Mouse (Mus musculus): ENCODE data around the gene Dcp1b. TPM values are rescaled to one million over a fixed set of nuclear protein-coding genes. Genes with fewer than 3 reads are reported as not detected.

Gene Dcp1b
- polyA plus RNA-seq, 1 experiment from 2014 or later: 3.2 TPM

DNA sequence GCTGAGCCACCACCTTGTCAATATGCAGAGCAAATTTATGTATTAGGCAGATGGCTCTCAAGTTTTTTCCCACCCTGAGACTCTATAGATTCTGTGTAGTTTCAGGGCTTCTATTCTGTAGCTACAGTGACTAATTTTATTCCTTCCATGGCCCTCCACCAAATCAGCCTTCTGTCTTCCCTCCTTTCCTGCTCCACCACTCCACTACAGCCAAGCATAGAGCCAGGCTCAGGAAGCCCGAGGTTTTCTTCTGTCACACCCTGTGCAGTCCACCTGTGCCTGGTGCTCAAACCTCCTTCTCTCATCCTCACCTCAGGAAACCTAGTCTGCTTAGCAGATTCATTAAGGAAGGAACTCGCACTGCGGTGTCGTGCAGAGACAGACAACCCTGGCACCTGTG is 29.9 kb upstream of the Dcp1b start:
- no peak for ATAC-seq (ENCODE audit: low read depth)
- Histone ChIP-seq H3K4me2 (ENCODE audit: low read depth, low read length) (no peak overlapping the region), H3K4me3 (ENCODE audit: low read depth, low read length) (no peak overlapping the region), H3K36me3 (ENCODE audit: control insufficient read depth, insufficient read depth) (no peaks in the 10 kb centered on the region), H3K27me3 (ENCODE audit: control insufficient read depth, insufficient read depth, low read depth, low read length) (no peaks in the 10 kb centered on the region), H3K4me1 (ENCODE audit: control insufficient read depth, low read depth, low read length) (no peaks in the 10 kb centered on the region), H3K9me3 (replicated peaks; ENCODE audit: control insufficient read depth, low read length) (no peaks in the 10 kb centered on the region), H3K27ac (ENCODE audit: low read length) (no peak overlapping the region), H3K9ac (ENCODE audit: low read depth, low read length) (no peak overlapping the region)
- 49% methylated on average over 4 of the region's 4 CpGs for WGBS (ENCODE audit: insufficient replicate concordance)

DNA sequence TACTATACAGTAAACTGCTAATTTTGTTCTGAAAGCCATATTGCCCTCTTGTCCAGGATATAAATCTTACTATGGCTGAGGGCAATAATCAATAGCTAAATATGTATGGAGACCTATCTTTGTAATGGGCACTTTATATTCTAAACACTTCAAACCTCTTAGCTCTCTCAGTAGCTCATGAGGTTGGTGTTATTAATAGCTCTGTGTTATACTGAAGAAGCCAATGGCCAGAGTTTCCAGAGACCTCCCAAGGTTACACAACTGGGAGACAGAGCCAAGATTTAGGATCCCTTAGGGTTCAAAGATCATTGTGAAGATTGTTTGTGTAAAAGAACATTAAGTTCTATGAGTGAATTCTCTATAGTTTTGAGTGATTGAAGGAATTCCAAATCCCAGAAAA is 9.4 kb upstream of the Dcp1b start:
- no peak overlapping the region for H3K27ac ChIP-seq (ENCODE audit: low read length)
- no peaks in the 10 kb centered on the region for H3K36me3 ChIP-seq (ENCODE audit: control insufficient read depth, insufficient read depth)
- no peak for ATAC-seq (ENCODE audit: low read depth)
- H3K27me3 ChIP-seq (ENCODE audit: control insufficient read depth, insufficient read depth, low read depth, low read length): no peaks in the 10 kb centered on the region
- H3K9me3 ChIP-seq (replicated peaks; ENCODE audit: control insufficient read depth, low read length): no peaks in the 10 kb centered on the region
- H3K9ac ChIP-seq (ENCODE audit: low read depth, low read length): no peak overlapping the region
- no peaks in the 10 kb centered on the region for H3K4me1 ChIP-seq (ENCODE audit: control insufficient read depth, low read depth, low read length)
- H3K4me2 ChIP-seq (ENCODE audit: low read depth, low read length): no peak overlapping the region
- no peak overlapping the region for H3K4me3 ChIP-seq (ENCODE audit: low read depth, low read length)

DNA sequence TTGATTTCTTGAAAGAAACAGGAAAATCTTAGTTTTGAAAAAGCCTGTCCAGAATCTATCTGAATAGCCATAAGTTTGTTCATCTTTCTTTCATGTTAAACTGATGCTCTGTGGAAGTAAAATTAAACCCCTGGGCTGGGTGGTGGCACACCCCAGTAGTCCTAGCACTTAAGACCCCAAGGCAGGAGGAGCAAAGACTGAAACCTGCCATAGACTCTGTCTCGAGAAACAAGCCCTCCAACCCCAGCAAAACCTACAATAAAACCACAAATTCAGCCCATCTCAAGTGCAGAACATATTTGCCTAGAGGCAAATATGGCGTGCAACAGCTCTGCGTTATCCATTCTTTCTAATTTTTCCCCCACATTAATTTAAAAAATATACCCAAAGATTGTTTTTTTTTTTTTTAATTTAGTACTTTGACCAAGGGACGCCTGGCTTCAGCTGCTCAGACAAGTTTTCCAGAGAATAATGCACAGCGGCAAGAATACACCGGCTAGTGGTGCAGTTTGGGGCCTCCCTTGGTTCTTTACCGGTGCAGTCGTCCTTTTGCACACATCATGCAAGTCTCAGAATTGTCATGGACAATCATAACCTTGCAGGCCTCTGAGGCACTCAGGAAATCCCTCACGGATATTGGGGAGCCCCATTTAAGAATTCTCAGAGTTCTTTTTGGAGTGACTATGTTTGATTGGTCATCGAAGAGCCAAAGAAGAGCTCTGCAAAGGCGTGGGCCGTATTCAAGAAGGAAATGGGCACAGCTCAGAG is 562 bp upstream of the Dcp1b start:
- H3K4me1 ChIP-seq (ENCODE audit: control insufficient read depth, low read depth, low read length): peaks cover 10% of the 10 kb centered on the region
- peak overlapping the region; percentile 69; the same call in 1 of the 2 replicates for H3K9ac ChIP-seq (ENCODE audit: low read depth, low read length)
- WGBS (ENCODE audit: insufficient replicate concordance): 50% methylated on average over 12 of the region's 12 CpGs
- ATAC-seq (ENCODE audit: low read depth): no peak
- no peaks in the 10 kb centered on the region for H3K27me3 ChIP-seq (ENCODE audit: control insufficient read depth, insufficient read depth, low read depth, low read length)
- H3K4me3 ChIP-seq (ENCODE audit: low read depth, low read length): peak overlapping the region; percentile 70
- no peaks in the 10 kb centered on the region for H3K36me3 ChIP-seq (ENCODE audit: control insufficient read depth, insufficient read depth)
- H3K4me2 ChIP-seq (ENCODE audit: low read depth, low read length): peak overlapping the region; percentile 75
- no peaks in the 10 kb centered on the region for H3K9me3 ChIP-seq (replicated peaks; ENCODE audit: control insufficient read depth, low read length)
- H3K27ac ChIP-seq (ENCODE audit: low read length): peak overlapping the region; percentile 86; the same call in 1 of the 2 replicates

DNA sequence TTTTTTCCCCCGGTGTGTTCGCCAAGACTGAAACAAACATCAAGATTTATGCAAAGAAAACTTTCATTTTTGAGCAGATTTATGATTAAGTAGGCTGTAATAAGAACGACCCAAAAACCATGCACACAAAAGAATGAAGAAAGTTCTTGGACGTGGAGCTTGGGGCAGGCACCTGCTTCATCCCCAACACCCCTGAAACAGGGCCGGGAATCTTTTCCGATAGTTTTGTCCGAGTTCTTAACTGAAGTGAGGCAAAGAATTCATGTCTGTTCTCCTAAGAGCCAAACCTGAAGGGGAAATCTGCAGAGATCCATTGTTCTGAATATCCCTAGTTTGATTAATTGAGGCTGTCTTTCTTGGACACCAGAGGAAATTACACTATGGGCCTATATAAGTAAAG is 1.1 kb downstream of the Dcp1b start:
- no peak for ATAC-seq (ENCODE audit: low read depth)
- H3K27me3 ChIP-seq (ENCODE audit: control insufficient read depth, insufficient read depth, low read depth, low read length): no peaks in the 10 kb centered on the region
- H3K27ac ChIP-seq (ENCODE audit: low read length): no peak overlapping the region
- no peaks in the 10 kb centered on the region for H3K9me3 ChIP-seq (replicated peaks; ENCODE audit: control insufficient read depth, low read length)
- no peaks in the 10 kb centered on the region for H3K36me3 ChIP-seq (ENCODE audit: control insufficient read depth, insufficient read depth)
- peak overlapping the region; percentile 75 for H3K4me2 ChIP-seq (ENCODE audit: low read depth, low read length)
- peak overlapping the region; percentile 70 for H3K4me3 ChIP-seq (ENCODE audit: low read depth, low read length)
- H3K9ac ChIP-seq (ENCODE audit: low read depth, low read length): peak overlapping the region; percentile 69
- WGBS (ENCODE audit: insufficient replicate concordance): 65% methylated on average over 7 of the region's 7 CpGs
- H3K4me1 ChIP-seq (ENCODE audit: control insufficient read depth, low read depth, low read length): peaks cover 10% of the 10 kb centered on the region

DNA sequence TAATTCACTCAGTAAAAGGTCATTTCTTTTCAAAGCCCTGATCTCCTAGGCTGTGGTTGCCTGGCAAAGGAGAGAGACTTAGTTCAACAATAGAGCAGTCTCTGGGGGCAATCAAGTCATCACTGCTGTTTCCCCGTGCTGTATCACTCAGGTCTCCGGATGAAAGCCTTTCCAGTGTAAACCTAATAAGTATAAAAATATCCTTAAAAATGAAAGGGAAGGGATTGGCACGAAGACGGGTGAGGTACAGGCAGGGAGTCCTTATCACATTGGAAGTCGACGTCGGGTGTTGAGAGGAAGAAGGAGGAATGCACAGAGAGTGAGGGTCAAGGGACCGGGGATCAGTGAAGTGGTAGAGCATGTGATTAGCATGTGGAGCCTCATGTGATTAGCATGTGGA is 2.0 kb downstream of the Dcp1b start:
- ATAC-seq (ENCODE audit: low read depth): no peak
- Histone ChIP-seq H3K4me1 (ENCODE audit: control insufficient read depth, low read depth, low read length) (peaks cover 10% of the 10 kb centered on the region), H3K9me3 (replicated peaks; ENCODE audit: control insufficient read depth, low read length) (no peaks in the 10 kb centered on the region), H3K4me2 (ENCODE audit: low read depth, low read length) (no peak overlapping the region), H3K27ac (ENCODE audit: low read length) (no peak overlapping the region), H3K36me3 (ENCODE audit: control insufficient read depth, insufficient read depth) (no peaks in the 10 kb centered on the region), H3K9ac (ENCODE audit: low read depth, low read length) (no peak overlapping the region), H3K27me3 (ENCODE audit: control insufficient read depth, insufficient read depth, low read depth, low read length) (no peaks in the 10 kb centered on the region), H3K4me3 (ENCODE audit: low read depth, low read length) (no peak overlapping the region)
- WGBS (ENCODE audit: insufficient replicate concordance): 48% methylated on average over 8 of the region's 8 CpGs

DNA sequence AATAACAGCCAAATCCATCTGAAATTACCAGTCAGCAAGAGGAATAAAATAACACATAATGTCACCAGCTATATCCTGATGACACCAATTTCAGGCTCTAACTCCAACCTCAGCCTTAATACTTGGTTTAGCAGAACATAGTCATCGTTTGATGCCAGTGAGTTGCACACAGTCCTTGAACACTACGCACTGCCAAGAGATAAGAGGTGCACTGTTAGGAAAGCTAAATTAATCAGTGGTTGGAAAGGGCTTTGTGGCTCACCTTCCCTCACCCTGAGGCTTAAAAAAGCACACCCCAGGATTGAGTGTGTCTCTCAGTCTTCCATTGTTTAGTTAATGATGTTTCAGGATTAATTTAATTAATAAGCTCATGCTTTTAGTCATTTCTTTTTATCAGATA is 5.1 kb downstream of the Dcp1b start:
- H3K9ac ChIP-seq (ENCODE audit: low read depth, low read length): no peak overlapping the region
- WGBS (ENCODE audit: insufficient replicate concordance): 53% methylated on average over 2 of the region's 2 CpGs

DNA sequence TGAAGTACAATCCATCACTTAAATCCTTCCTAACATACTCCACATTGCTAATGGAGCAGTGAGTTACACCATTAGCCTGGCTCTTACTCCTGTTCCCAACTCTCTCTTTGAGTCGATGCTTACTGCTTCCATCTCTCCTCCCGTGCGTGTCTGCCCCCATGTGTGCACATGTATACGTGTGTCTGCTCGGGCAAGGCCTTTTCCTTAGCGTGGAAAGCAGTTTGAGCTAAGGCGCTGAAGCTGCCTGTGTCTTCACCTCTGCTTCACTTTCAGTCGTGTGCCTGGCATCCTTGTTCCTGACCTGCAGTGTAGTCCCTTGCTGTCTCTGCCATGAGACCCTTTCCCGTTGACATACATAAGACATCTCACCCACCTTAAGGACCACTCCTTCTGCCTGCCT is 7.2 kb downstream of the Dcp1b start:
- 74% methylated on average over 9 of the region's 9 CpGs for WGBS (ENCODE audit: insufficient replicate concordance)
- H3K9ac ChIP-seq (ENCODE audit: low read depth, low read length): no peak overlapping the region
- no peak overlapping the region for H3K27ac ChIP-seq (ENCODE audit: low read length)
- H3K4me3 ChIP-seq (ENCODE audit: low read depth, low read length): no peak overlapping the region
- no peak for ATAC-seq (ENCODE audit: low read depth)
- H3K36me3 ChIP-seq (ENCODE audit: control insufficient read depth, insufficient read depth): no peaks in the 10 kb centered on the region; the same call in 1 of the 2 replicates
- no peaks in the 10 kb centered on the region for H3K4me1 ChIP-seq (ENCODE audit: control insufficient read depth, low read depth, low read length)
- H3K27me3 ChIP-seq (ENCODE audit: control insufficient read depth, insufficient read depth, low read depth, low read length): no peaks in the 10 kb centered on the region
- H3K9me3 ChIP-seq (replicated peaks; ENCODE audit: control insufficient read depth, low read length): no peaks in the 10 kb centered on the region
- no peak overlapping the region for H3K4me2 ChIP-seq (ENCODE audit: low read depth, low read length)

More for the DNA sequence above, 5.1 kb downstream of the Dcp1b start:
- Histone ChIP-seq H3K27me3 (ENCODE audit: control insufficient read depth, insufficient read depth, low read depth, low read length) (no peaks in the 10 kb centered on the region), H3K27ac (ENCODE audit: low read length) (no peak overlapping the region), H3K4me2 (ENCODE audit: low read depth, low read length) (no peak overlapping the region), H3K36me3 (ENCODE audit: control insufficient read depth, insufficient read depth) (no peaks in the 10 kb centered on the region), H3K9me3 (replicated peaks; ENCODE audit: control insufficient read depth, low read length) (no peaks in the 10 kb centered on the region), H3K4me1 (ENCODE audit: control insufficient read depth, low read depth, low read length) (peaks cover 4% of the 10 kb centered on the region), H3K4me3 (ENCODE audit: low read depth, low read length) (no peak overlapping the region)
- ATAC-seq (ENCODE audit: low read depth): no peak

DNA sequence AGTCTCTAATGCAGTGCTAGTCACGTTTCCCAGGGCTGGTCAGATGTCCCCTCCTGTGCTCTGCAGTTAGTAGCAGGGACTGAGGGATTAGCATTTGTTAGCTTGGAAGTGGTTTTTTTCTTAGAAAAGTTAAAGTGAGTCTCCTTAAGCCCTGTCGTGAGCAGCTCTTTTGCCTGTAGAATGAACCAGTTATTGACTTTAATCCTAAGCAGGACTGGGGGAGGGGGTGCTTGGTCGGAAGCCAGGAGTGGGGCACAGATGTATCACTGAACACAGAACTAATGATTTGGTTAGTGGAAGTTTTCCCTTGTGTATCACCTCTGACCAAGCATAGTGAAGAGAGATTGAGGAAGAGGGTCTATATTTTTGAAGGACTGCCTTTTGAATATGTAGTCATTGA is 8.7 kb downstream of the Dcp1b start:
- Histone ChIP-seq H3K27ac (ENCODE audit: low read length) (no peak overlapping the region), H3K27me3 (ENCODE audit: control insufficient read depth, insufficient read depth, low read depth, low read length) (no peaks in the 10 kb centered on the region), H3K4me2 (ENCODE audit: low read depth, low read length) (no peak overlapping the region), H3K36me3 (ENCODE audit: control insufficient read depth, insufficient read depth) (no peaks in the 10 kb centered on the region; the same call in 1 of the 2 replicates), H3K9ac (ENCODE audit: low read depth, low read length) (no peak overlapping the region), H3K4me1 (ENCODE audit: control insufficient read depth, low read depth, low read length) (no peaks in the 10 kb centered on the region), H3K9me3 (replicated peaks; ENCODE audit: control insufficient read depth, low read length) (no peaks in the 10 kb centered on the region), H3K4me3 (ENCODE audit: low read depth, low read length) (no peak overlapping the region)
- ATAC-seq (ENCODE audit: low read depth): no peak
- 65% methylated on average over 3 of the region's 3 CpGs for WGBS (ENCODE audit: insufficient replicate concordance)

DNA sequence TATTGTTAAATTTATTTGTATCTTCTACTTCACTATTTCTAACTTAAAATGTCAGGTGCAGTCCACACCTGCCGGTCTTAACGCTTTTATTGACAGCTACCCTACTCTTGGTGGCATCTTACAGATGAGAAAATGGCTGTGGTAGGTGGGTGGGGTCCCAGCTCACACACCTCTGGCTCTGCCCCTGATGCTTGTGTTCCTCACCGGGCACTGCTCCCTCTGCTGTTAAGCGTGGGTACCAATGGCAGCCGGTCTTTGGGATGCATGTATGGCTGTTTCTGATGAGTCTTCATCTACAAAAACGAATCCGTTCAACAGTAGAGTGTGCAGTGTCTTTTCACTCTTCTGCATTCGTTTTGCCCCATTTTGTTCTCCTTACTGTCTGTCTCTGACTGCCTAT is 11.6 kb downstream of the Dcp1b start:
- Histone ChIP-seq H3K27ac (ENCODE audit: low read length) (no peak overlapping the region), H3K4me3 (ENCODE audit: low read depth, low read length) (no peak overlapping the region), H3K27me3 (ENCODE audit: control insufficient read depth, insufficient read depth, low read depth, low read length) (no peaks in the 10 kb centered on the region), H3K9ac (ENCODE audit: low read depth, low read length) (no peak overlapping the region), H3K4me1 (ENCODE audit: control insufficient read depth, low read depth, low read length) (no peaks in the 10 kb centered on the region), H3K4me2 (ENCODE audit: low read depth, low read length) (no peak overlapping the region), H3K36me3 (ENCODE audit: control insufficient read depth, insufficient read depth) (no peaks in the 10 kb centered on the region; the same call in 1 of the 2 replicates), H3K9me3 (replicated peaks; ENCODE audit: control insufficient read depth, low read length) (no peaks in the 10 kb centered on the region)
- ATAC-seq (ENCODE audit: low read depth): no peak
- 62% methylated on average over 8 of the region's 8 CpGs for WGBS (ENCODE audit: insufficient replicate concordance)

Measured in liver, embryonic 16.5 days (tissue).